Mouse (Mus musculus): ENCODE data around the gene Slco4a1. TPM values are rescaled to one million over a fixed set of nuclear protein-coding genes. Genes with fewer than 3 reads are reported as not detected.
A peak's percentile ranks its signal among the peaks of the same experiment; 100 is the strongest.

The Slco4a1 gene
- polyA plus RNA-seq, 1 experiment = 15.6 TPM

DNA sequence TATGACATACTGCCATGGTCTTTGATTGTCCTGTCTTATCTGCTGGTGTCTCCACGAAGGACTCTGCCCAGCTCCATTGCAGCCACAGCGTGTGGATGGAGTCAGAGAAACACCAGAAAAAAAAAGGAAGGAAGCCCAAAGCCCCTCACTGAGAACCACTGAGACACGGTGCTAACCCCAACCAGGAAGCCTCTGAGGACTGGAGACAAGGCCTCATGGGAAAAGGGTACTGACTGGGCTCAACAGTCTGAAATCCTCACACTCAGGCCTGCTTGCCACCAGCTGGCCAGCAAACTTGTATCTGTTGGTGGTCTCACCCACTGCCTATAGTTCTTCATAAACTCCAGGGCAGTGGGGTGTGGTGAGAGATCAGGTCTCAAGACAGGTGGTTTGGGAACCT, 16.3 kb upstream of the Slco4a1 start:
- peaks cover 33% of the 10 kb centered on the region for H3K4me1 ChIP-seq (ENCODE audit: control insufficient read depth, insufficient read depth, low read length)
- WGBS = 10% methylated on average over 3 of the region's 3 CpGs
- TF ChIP-seq POLR2A (IDR thresholded peaks at IDR 0.05; ENCODE audit: borderline replicate concordance, control insufficient read depth, low read depth, low read length) (no peak), CTCF (IDR thresholded peaks at IDR 0.05; ENCODE audit: control insufficient read depth, insufficient read depth, low read length) (no peak)

DNA sequence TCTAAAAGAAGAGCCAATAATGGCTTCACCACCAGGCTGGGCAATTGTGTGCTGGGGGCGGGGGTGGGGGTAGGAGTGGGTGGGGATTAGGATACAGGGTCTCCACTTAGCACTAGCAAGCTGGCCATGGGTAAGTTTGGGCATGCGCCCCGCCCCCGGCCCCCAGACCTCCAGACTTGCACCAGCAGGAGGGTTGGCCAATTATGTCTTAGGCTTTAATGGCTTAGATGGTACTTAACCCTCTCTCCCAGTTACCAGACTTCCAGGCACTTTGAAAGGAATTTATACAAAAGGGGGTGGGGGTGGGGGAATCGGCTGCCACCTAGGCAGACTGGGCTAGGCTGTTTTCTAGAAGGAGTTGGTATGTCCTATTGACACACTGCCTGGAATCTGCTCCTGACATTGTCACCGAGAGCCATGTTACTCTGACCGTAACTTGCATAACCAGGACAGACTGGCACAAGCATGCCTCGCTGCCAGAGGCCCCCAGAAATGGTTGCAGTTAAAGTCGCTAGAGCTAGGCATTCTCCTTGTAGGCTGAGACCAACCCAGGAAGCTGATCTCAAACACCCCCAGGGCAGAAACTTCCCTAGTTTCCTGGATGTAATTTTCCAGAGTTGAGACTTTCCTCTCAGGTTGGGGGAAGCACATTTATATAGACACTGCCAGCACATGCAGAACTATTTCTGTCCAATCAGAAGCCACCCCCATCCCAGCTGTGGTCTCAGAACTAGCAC, 15.3 kb upstream of the Slco4a1 start:
- H3K4me1 ChIP-seq (ENCODE audit: control insufficient read depth, insufficient read depth, low read length) = peaks cover 30% of the 10 kb centered on the region
- TF ChIP-seq POLR2A (IDR thresholded peaks at IDR 0.05; ENCODE audit: borderline replicate concordance, control insufficient read depth, low read depth, low read length) (no peak), CTCF (IDR thresholded peaks at IDR 0.05; ENCODE audit: control insufficient read depth, insufficient read depth, low read length) (no peak)
- WGBS = 55% methylated on average over 9 of the region's 9 CpGs
- H3K27ac ChIP-seq (ENCODE audit: control insufficient read depth, insufficient read depth, low read depth, low read length, poor library complexity) = peak overlapping the region; percentile 39; the same call in 1 of the 2 replicates
- H3K4me3 ChIP-seq (replicated peaks; ENCODE audit: control insufficient read depth, low read depth, low read length) = no peak overlapping the region

More for the DNA sequence above, 16.3 kb upstream of the Slco4a1 start:
- Histone ChIP-seq H3K4me3 (replicated peaks; ENCODE audit: control insufficient read depth, low read depth, low read length) (no peak overlapping the region), H3K27ac (ENCODE audit: control insufficient read depth, insufficient read depth, low read depth, low read length, poor library complexity) (peak overlapping the region; percentile 49; the same call in 1 of the 2 replicates)

DNA sequence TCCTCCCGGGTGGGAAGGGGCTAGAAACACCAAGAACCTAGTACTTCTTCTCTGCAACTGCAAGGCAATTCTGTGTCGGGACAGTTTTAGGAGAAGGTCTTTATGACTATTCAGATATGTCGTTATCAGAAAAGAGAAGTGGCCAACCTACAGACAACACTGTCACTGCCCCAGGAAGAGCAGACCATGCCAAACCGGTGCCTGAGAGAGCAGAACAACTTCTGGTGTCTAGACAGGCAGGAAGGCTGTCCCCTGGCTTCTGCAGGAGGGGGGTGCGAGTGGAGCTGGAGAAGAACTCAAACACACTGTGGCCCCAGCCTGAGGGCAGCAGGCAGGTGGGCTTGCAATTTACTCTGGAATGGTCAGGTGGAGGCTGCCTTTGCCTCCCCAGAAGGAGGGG, 14.0 kb upstream of the Slco4a1 start:
- Histone ChIP-seq H3K27ac (ENCODE audit: control insufficient read depth, insufficient read depth, low read depth, low read length, poor library complexity) (peak overlapping the region; percentile 29), H3K4me1 (ENCODE audit: control insufficient read depth, insufficient read depth, low read length) (peaks cover 30% of the 10 kb centered on the region), H3K4me3 (replicated peaks; ENCODE audit: control insufficient read depth, low read depth, low read length) (no peak overlapping the region)
- TF ChIP-seq POLR2A (IDR thresholded peaks at IDR 0.05; ENCODE audit: borderline replicate concordance, control insufficient read depth, low read depth, low read length) (no peak; the same call in 1 of the 2 replicates), CTCF (IDR thresholded peaks at IDR 0.05; ENCODE audit: control insufficient read depth, insufficient read depth, low read length) (no peak)
- 3% methylated on average over 5 of the region's 5 CpGs for WGBS

DNA sequence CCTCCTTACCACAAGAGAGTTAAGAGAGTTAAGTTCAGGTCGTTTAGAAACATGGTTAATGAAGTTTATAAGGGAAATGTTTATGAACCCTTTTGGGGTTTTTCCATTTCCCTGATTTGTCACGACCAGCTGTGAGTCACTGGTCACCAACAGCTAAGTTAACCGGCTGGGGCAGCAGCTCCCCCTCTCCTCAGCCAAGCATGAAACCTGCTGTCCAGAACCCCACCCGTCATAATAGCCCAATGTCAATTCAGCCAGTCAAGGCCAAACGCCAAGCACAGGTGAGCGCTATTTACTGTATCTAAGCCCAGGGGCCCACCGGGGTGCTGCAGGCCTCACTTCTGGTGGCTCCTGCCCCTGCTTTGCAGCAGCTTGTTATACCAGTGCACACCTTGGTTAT, 12.2 kb upstream of the Slco4a1 start:
- Histone ChIP-seq H3K27ac (ENCODE audit: control insufficient read depth, insufficient read depth, low read depth, low read length, poor library complexity) (peak overlapping the region; percentile 83), H3K4me3 (replicated peaks; ENCODE audit: control insufficient read depth, low read depth, low read length) (no peak overlapping the region), H3K4me1 (ENCODE audit: control insufficient read depth, insufficient read depth, low read length) (peaks cover 27% of the 10 kb centered on the region)
- TF ChIP-seq CTCF (IDR thresholded peaks at IDR 0.05; ENCODE audit: control insufficient read depth, insufficient read depth, low read length) = no peak
- TF ChIP-seq POLR2A (IDR thresholded peaks at IDR 0.05; ENCODE audit: borderline replicate concordance, control insufficient read depth, low read depth, low read length) = no peak
- 28% methylated on average over 7 of the region's 7 CpGs for WGBS

- Histone ChIP-seq H3K4me3 (replicated peaks; ENCODE audit: control insufficient read depth, low read depth, low read length) (no peak overlapping the region), H3K4me1 (ENCODE audit: control insufficient read depth, insufficient read depth, low read length) (peaks cover 22% of the 10 kb centered on the region), H3K27ac (ENCODE audit: control insufficient read depth, insufficient read depth, low read depth, low read length, poor library complexity) (peak overlapping the region; percentile 78)
- TF ChIP-seq POLR2A (IDR thresholded peaks at IDR 0.05; ENCODE audit: borderline replicate concordance, control insufficient read depth, low read depth, low read length) (no peak), CTCF (IDR thresholded peaks at IDR 0.05; ENCODE audit: control insufficient read depth, insufficient read depth, low read length) (no peak)
- 2% methylated on average over 9 of the region's 9 CpGs for WGBS
These were observed 10.9 kb upstream of the Slco4a1 start for GRCm38 (mm10) chr2:180444957-180445785.

DNA sequence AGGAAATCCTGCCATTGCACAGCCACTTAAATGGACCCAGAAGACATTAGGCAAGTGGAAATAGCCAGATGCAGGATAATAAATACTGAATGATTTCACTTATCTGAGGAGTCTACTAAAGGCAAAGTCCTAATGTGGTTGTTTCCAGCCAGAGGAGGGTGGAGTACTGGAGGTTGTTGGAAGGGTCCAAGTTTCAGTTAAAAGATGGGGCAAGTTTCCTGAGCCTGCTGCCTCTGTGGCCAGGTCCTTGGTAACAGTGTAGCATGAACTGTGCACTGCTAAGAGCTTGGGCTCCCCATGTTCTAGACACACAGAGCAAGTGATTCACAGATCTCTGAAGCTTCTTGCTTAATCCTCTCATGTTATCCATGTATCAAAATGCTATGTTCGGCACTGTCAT, 10.1 kb upstream of the Slco4a1 start:
- TF ChIP-seq CTCF (IDR thresholded peaks at IDR 0.05; ENCODE audit: control insufficient read depth, insufficient read depth, low read length) = no peak
- no peak for TF ChIP-seq POLR2A (IDR thresholded peaks at IDR 0.05; ENCODE audit: borderline replicate concordance, control insufficient read depth, low read depth, low read length)
- Histone ChIP-seq H3K4me1 (ENCODE audit: control insufficient read depth, insufficient read depth, low read length) (peaks cover 20% of the 10 kb centered on the region), H3K4me3 (replicated peaks; ENCODE audit: control insufficient read depth, low read depth, low read length) (no peak overlapping the region), H3K27ac (ENCODE audit: control insufficient read depth, insufficient read depth, low read depth, low read length, poor library complexity) (peak overlapping the region; percentile 39; the same call in 1 of the 2 replicates)
- 59% methylated on average over 1 of the region's 1 CpGs for WGBS

DNA sequence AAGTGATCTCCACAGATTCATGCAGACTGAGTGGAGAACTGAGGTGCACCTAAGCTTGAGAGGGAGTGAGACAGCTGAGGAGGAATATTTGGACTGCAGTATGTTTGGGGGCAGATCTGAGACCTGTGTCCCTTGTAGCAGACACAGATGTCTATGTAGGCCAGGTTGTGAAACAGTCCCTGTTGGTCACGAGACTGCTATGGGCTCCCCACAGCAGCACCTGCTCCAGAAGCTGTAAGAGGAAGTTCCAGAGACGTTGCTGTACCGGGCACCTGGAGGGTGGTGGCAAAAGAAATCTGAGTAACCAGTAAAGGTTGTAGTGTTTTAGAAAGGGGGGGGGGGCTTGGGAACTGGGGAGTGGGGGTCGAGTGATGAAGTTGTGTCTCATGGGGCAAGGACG, 7.0 kb upstream of the Slco4a1 start:
- no peak overlapping the region for H3K4me3 ChIP-seq (replicated peaks; ENCODE audit: control insufficient read depth, low read depth, low read length)
- TF ChIP-seq POLR2A (IDR thresholded peaks at IDR 0.05; ENCODE audit: borderline replicate concordance, control insufficient read depth, low read depth, low read length) = no peak
- peaks cover 13% of the 10 kb centered on the region for H3K4me1 ChIP-seq (ENCODE audit: control insufficient read depth, insufficient read depth, low read length)
- H3K27ac ChIP-seq (ENCODE audit: control insufficient read depth, insufficient read depth, low read depth, low read length, poor library complexity) = peak overlapping the region; percentile 50
- 10% methylated on average over 5 of the region's 5 CpGs for WGBS

- peaks cover 9% of the 10 kb centered on the region; the same call in 1 of the 2 replicates for H3K4me1 ChIP-seq (ENCODE audit: control insufficient read depth, insufficient read depth, low read length)
- TF ChIP-seq CTCF (IDR thresholded peaks at IDR 0.05; ENCODE audit: control insufficient read depth, insufficient read depth, low read length) (no peak), POLR2A (IDR thresholded peaks at IDR 0.05; ENCODE audit: borderline replicate concordance, control insufficient read depth, low read depth, low read length) (no peak)
These were observed 5.5 kb upstream of the Slco4a1 start for GRCm38 (mm10) chr2:180450529-180450928.

More at GRCm38 (mm10) chr2:180450529-180450928, 5.5 kb upstream of the Slco4a1 start:
- 74% methylated on average over 5 of the region's 5 CpGs for WGBS
- Histone ChIP-seq H3K4me3 (replicated peaks; ENCODE audit: control insufficient read depth, low read depth, low read length) (no peak overlapping the region), H3K27ac (ENCODE audit: control insufficient read depth, insufficient read depth, low read depth, low read length, poor library complexity) (no peak overlapping the region)

Data from bone marrow, adult 2 months (tissue).